Mouse (Mus musculus) CH12.LX (cell line): ENCODE measurements around the gene Rac3. TPM values are rescaled to one million over a fixed set of nuclear protein-coding genes. Genes with fewer than 3 reads are reported as not detected.

Experiments
- DNase-seq: peaks from one replicate; pipeline ENCODE4 v3.0.0-alpha.2; 2013; ENCODE audit errors: extremely low read depth
- H3K27ac ChIP-seq: 2 replicates; pipeline ENCODE4 v1.5.1; 2012; ENCODE audit warnings: low read depth, mild to moderate bottlenecking, control low read depth, moderate library complexity; ENCODE audit not compliant: insufficient read depth
- H3K27me3 ChIP-seq: replicated peaks from 2 replicates; pipeline ENCODE3; 2012; ENCODE audit warnings: inconsistent platforms
- H3K36me3 ChIP-seq, 2 experiments: replicated peaks in 1 of 2; 2 replicates each; pipeline versions ENCODE3 to v1.6.1; 2012; ENCODE audit warnings: inconsistent platforms in 1 of 2, low read length in 1 of 2, mild to moderate bottlenecking in 1 of 2, mixed read lengths in 1 of 2, moderate library complexity in 1 of 2; ENCODE audit not compliant: control insufficient read depth in 1 of 2, insufficient read depth in 1 of 2
- H3K4me1 ChIP-seq, 2 experiments: 2 replicates each; pipeline ENCODE4 v1.6.1; 2012; ENCODE audit warnings: inconsistent platforms in 1 of 2, moderate library complexity in 1 of 2; ENCODE audit not compliant: insufficient read depth in 2 of 2, control insufficient read depth in 1 of 2
- H3K4me2 ChIP-seq: 2 replicates; pipeline ENCODE4 v1.6.1; 2012; ENCODE audit warnings: low read depth, mild to moderate bottlenecking, control low read depth; ENCODE audit not compliant: poor library complexity, insufficient read depth, severe bottlenecking
- H3K4me3 ChIP-seq, 3 experiments: fragments of 150-350 bp in 1 of 3; sonication (generic) in 1 of 3; replicated peaks in 1 of 3; 2 replicates each; pipeline versions ENCODE3 to v1.5.1; 2011 to 2012; ENCODE audit warnings: low read depth in 2 of 3, low read length in 2 of 3, mild to moderate bottlenecking in 2 of 3, moderate library complexity in 2 of 3, control low read depth in 1 of 3, improper control_type of control experiment in 1 of 3, inconsistent platforms in 1 of 3, mixed read lengths in 1 of 3; ENCODE audit not compliant: poor library complexity in 1 of 3
- H3K79me2 ChIP-seq: replicated peaks from 2 replicates; pipeline ENCODE4 v1.6.1; 2012; ENCODE audit warnings: mild to moderate bottlenecking, moderate library complexity; ENCODE audit not compliant: control insufficient read depth, poor library complexity, insufficient read depth, severe bottlenecking; ENCODE audit errors: extremely low read depth
- H3K9ac ChIP-seq: 2 replicates; pipeline ENCODE4 v1.6.1; 2012; ENCODE audit warnings: low read depth, mild to moderate bottlenecking, control low read depth, moderate library complexity; ENCODE audit not compliant: insufficient read depth
- H3K9me3 ChIP-seq: replicated peaks from 2 replicates; pipeline ENCODE3; 2012; ENCODE audit warnings: low read length, inconsistent platforms, mixed read lengths
- CHD2 ChIP-seq: IDR thresholded peaks from 2 replicates; pipeline ENCODE4 v1.6.1; 2011; ENCODE audit warnings: low read length, improper control_type of control experiment
- E2F4 ChIP-seq: IDR thresholded peaks from 2 replicates; pipeline ENCODE4 v1.6.1; 2011; ENCODE audit warnings: low read depth, low read length, improper control_type of control experiment; ENCODE audit not compliant: insufficient replicate concordance
- ELF1 ChIP-seq: IDR thresholded peaks from 2 replicates; pipeline ENCODE4 v1.6.1; 2014; ENCODE audit warnings: low read depth, mild to moderate bottlenecking, inconsistent platforms, low read length, improper control_type of control experiment
- EP300 ChIP-seq: IDR thresholded peaks from 2 replicates; pipeline ENCODE4 v1.6.1; 2011; ENCODE audit warnings: low read length, improper control_type of control experiment
- ETS1 ChIP-seq: conservative IDR thresholded peaks from 2 replicates; pipeline ENCODE4 v1.6.1; 2012; ENCODE audit warnings: low read depth, mild to moderate bottlenecking, inconsistent platforms, low read length, improper control_type of control experiment, moderate library complexity
- JUN ChIP-seq: IDR thresholded peaks from 2 replicates; pipeline ENCODE4 v1.6.1; 2011; ENCODE audit warnings: low read depth, mild to moderate bottlenecking, low read length, improper control_type of control experiment, moderate library complexity; ENCODE audit not compliant: insufficient read depth
- JUND ChIP-seq: conservative IDR thresholded peaks from 2 replicates; pipeline ENCODE4 v1.6.1; 2011; ENCODE audit warnings: low read depth, low read length, improper control_type of control experiment
- KAT2A ChIP-seq: IDR thresholded peaks from 2 replicates; pipeline ENCODE4 v1.6.1; 2012; ENCODE audit warnings: low read length, improper control_type of control experiment, inconsistent platforms; ENCODE audit not compliant: insufficient replicate concordance
- MAX ChIP-seq: IDR thresholded peaks from 2 replicates; pipeline ENCODE4 v1.6.1; 2011; ENCODE audit warnings: low read length, improper control_type of control experiment
- MAZ ChIP-seq: IDR thresholded peaks from 2 replicates; pipeline ENCODE4 v1.6.1; 2012; ENCODE audit warnings: low read depth, mild to moderate bottlenecking, inconsistent platforms, low read length, improper control_type of control experiment, moderate library complexity
- MEF2A ChIP-seq: IDR thresholded peaks from 2 replicates; pipeline ENCODE4 v1.6.1; 2014; ENCODE audit warnings: low read depth, mild to moderate bottlenecking, inconsistent platforms, low read length, improper control_type of control experiment, borderline replicate concordance
- MXI1 ChIP-seq: IDR thresholded peaks from 2 replicates; pipeline ENCODE4 v1.6.1; 2011; ENCODE audit warnings: mild to moderate bottlenecking, low read depth, low read length, improper control_type of control experiment
- MYC ChIP-seq: IDR thresholded peaks from 2 replicates; pipeline ENCODE4 v1.6.1; 2011; ENCODE audit warnings: low read depth, mild to moderate bottlenecking, improper control_type of control experiment, low read length
- RAD21 ChIP-seq: IDR thresholded peaks from 2 replicates; pipeline ENCODE4 v1.6.1; 2011; ENCODE audit warnings: low read depth, mild to moderate bottlenecking, low read length, improper control_type of control experiment, moderate library complexity
- RCOR1 ChIP-seq: conservative IDR thresholded peaks from 2 replicates; pipeline ENCODE4 v1.6.1; 2012; ENCODE audit warnings: low read depth, mild to moderate bottlenecking, inconsistent platforms, low read length, improper control_type of control experiment
- SMC3 ChIP-seq: IDR thresholded peaks from 2 replicates; pipeline ENCODE4 v1.6.1; 2011; ENCODE audit warnings: low read depth, low read length, improper control_type of control experiment
- TBP ChIP-seq: conservative IDR thresholded peaks from 2 replicates; pipeline ENCODE4 v1.6.1; 2011; ENCODE audit warnings: low read depth, low read length, improper control_type of control experiment
- TCF12 ChIP-seq: IDR thresholded peaks from 2 replicates; pipeline ENCODE4 v1.6.1; 2014; ENCODE audit warnings: low read depth, mild to moderate bottlenecking, inconsistent platforms, low read length, improper control_type of control experiment
- UBTF ChIP-seq: IDR thresholded peaks from 2 replicates; pipeline ENCODE4 v1.6.1; 2012; ENCODE audit warnings: low read depth, mild to moderate bottlenecking, inconsistent platforms, low read length, improper control_type of control experiment, moderate library complexity
- USF1 ChIP-seq: IDR thresholded peaks from 2 replicates; pipeline ENCODE4 v1.6.1; 2014; ENCODE audit warnings: low read depth, mild to moderate bottlenecking, inconsistent platforms, low read length, improper control_type of control experiment
- ZNF384 ChIP-seq: IDR thresholded peaks from 2 replicates; pipeline ENCODE4 v1.6.1; 2012; ENCODE audit warnings: low read depth, low read length, improper control_type of control experiment, inconsistent platforms
- dilution Hi-C: fragments of 300-500 bp; cut with MboI; formaldehyde crosslinking; loops from 2 replicates; pipeline ENCODE4 v1.14.3; 2020; ENCODE audit warnings: low sequenced_read_pairs; ENCODE audit not compliant: extremely low pct_unique_long_range_greater_than_20kb, extremely low pct_ligation_motif_present
- in situ Hi-C: fragments of 300-500 bp; cut with MboI; formaldehyde crosslinking; loops from 3 replicates; pipeline ENCODE4 v1.14.3; 2019; ENCODE audit warnings: low sequenced_read_pairs, low pct_ligation_motif_present, low pct_unique_long_range_greater_than_20kb, mixed read lengths
- polyA plus RNA-seq: library from polyadenylated mRNA; unstranded; fragments of >175 nt; gene quantifications from 2 replicates; pipeline ENCODE4 v1.2.1, GENCODE M21; 2012; ENCODE audit warnings: low read depth; ENCODE audit not compliant: insufficient read length
- total RNA-seq, 2 experiments: library from RNA; depleted of rRNA; stranded (reverse); fragments of 300-350 nt in 1 of 2; fragments of >200 nt in 1 of 2; gene quantifications; 2 replicates each; pipeline ENCODE4 v1.2.3; 2012 to 2014

Gene Rac3
- total and polyA plus RNA-seq, 3 experiments: 3.4 to 8.9 (median 5.5) TPM

DNA sequence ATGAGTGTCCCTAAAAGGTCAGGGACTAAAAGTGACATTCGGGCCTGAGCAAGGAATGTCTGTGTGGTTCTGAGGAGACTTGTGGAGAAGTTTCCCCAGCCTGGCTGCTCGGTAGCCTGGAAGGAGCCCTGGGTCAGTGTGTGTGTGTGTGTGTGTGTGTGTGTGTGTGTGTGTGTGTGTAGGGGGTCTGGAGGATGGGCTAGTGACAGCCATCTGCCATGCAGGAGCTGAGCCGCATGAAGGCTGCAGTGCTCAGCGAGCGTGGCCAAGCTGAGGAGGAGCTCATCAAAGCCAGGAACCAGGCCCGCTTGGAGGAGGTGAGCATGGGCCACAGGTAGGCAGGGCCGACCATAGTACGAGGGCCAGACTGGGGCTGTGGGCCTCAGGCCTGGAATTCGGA, 2.0 kb upstream of the Rac3 start:
- H3K27me3 ChIP-seq: no peaks in the 10 kb centered on the region
- in situ Hi-C loops: no loop called here
- no peak for DNase-seq
- no peaks in the 10 kb centered on the region for H3K79me2 ChIP-seq
- no peak overlapping the region for H3K4me2 ChIP-seq
- no peak overlapping the region for H3K27ac ChIP-seq
- H3K4me1 ChIP-seq: peaks cover 9 to 17% of the 10 kb centered on the region in 2 experiments
- H3K36me3 ChIP-seq: peaks cover 58 to 94% of the 10 kb centered on the region in 2 experiments
- TF ChIP-seq MXI1: no peak
- no peak for TF ChIP-seq ELF1
- no peak for TF ChIP-seq ZNF384
- no peak for TF ChIP-seq USF1
- no peak for TF ChIP-seq MYC
- no peak for TF ChIP-seq JUN
- no peak for TF ChIP-seq CHD2
- no peak for TF ChIP-seq MAX
- no peak for TF ChIP-seq TBP
- TF ChIP-seq EP300: no peak
- no peak for TF ChIP-seq MAZ
- no peak for TF ChIP-seq MEF2A
- no peak for TF ChIP-seq ETS1
- TF ChIP-seq JUND: no peak
- no peak for TF ChIP-seq KAT2A
- no peak for TF ChIP-seq SMC3
- TF ChIP-seq UBTF: no peak
- no peak for TF ChIP-seq E2F4
- H3K9me3 ChIP-seq: peaks cover 7% of the 10 kb centered on the region
- no peak overlapping the region for H3K4me3 ChIP-seq
- H3K9ac ChIP-seq: no peak overlapping the region
- dilution Hi-C loops: no loop called here

DNA sequence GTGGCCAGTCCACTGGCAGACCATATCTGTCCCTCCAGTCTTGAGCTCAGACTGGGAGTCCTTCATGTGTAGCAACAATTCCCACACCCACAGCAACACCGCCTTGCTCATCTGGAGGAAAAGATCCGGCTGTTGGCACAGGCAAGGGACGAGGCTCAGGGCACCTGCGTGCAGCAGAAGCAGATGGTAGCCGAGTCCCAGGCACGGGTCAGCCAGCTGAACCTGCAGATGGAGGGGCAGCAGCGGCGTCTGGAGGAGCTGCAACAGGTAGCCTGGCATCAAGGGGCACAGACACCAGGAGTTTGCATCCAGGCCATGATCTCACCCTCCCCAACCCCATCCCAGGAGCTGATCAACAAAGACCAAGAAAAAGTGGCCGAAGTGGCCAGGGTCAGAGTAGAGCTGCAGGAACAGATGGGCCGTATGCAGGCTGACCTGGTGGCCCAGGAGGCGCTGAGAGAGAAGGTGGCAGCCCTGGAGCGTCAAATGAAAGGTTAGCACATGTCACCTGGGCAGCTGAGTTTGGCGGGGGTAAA, 1.4 kb upstream of the Rac3 start:
- peaks cover 60 to 94% of the 10 kb centered on the region in 2 experiments for H3K36me3 ChIP-seq
- TF ChIP-seq RAD21 (no peak), RCOR1 (no peak), TCF12 (no peak), JUN (no peak)
- no peak for DNase-seq
- dilution Hi-C loops (no loop called here), in situ Hi-C loops (no loop called here)
- H3K79me2 ChIP-seq: no peaks in the 10 kb centered on the region
- H3K9me3 ChIP-seq: peaks cover 7% of the 10 kb centered on the region
- no peak overlapping the region for H3K4me3 ChIP-seq
- no peak overlapping the region for H3K4me2 ChIP-seq
- H3K4me1 ChIP-seq: peaks cover 6 to 10% of the 10 kb centered on the region in 2 experiments; a peak in 3 of 4 replicates
- no peak overlapping the region for H3K9ac ChIP-seq
- H3K27ac ChIP-seq: no peak overlapping the region
- H3K27me3 ChIP-seq: no peaks in the 10 kb centered on the region
